Mouse (Mus musculus): Measurements from ENCODE around the gene Taar1. TPM values are rescaled to one million over a fixed set of nuclear protein-coding genes. Genes with fewer than 3 reads are reported as not detected.

The Taar1 gene
- not detected for total RNA-seq (2021)
- long read RNA-seq, experiment 1: 0 reads
- long read RNA-seq, experiment 2: 0 reads

GRCm38 (mm10) chr10:23920056-23920455, at the start of gene Taar1:
TSS of gene Taar1 (plus strand) at chr10:23920356.
- DNase-seq: no peak

GRCm38 (mm10) chr10:23880695-23881094, 39.5 kb upstream of the Taar1 start:
- peak; percentile 15 for DNase-seq

GRCm38 (mm10) chr10:23884910-23885309, 35.2 kb upstream of the Taar1 start:
- DNase-seq: no peak

- no peak for DNase-seq
These were observed 34.1 kb upstream of the Taar1 start for GRCm38 (mm10) chr10:23886060-23886459.

GRCm38 (mm10) chr10:23892987-23893386, 27.2 kb upstream of the Taar1 start:
- no peak for DNase-seq

- no peak for DNase-seq
These were observed 25.4 kb upstream of the Taar1 start, which contains the start of gene Vnn1 for GRCm38 (mm10) chr10:23894601-23895349. TSS of gene Vnn1 (plus strand) at chr10:23894688.

GRCm38 (mm10) chr10:23895376-23895775, 24.8 kb upstream of the Taar1 start:
- DNase-seq: no peak

- DNase-seq: no peak
These were observed 19.0 kb upstream of the Taar1 start for GRCm38 (mm10) chr10:23901119-23901518.

GRCm38 (mm10) chr10:23905661-23906060, 14.5 kb upstream of the Taar1 start:
- DNase-seq: no peak

GRCm38 (mm10) chr10:23922468-23922867, 2.3 kb downstream of the Taar1 start:
- no peak for DNase-seq

GRCm38 (mm10) chr10:23923941-23924340, 3.8 kb downstream of the Taar1 start:
- no peak for DNase-seq

- no peak for DNase-seq
These were observed 17.5 kb downstream of the Taar1 start for GRCm38 (mm10) chr10:23937613-23938012.

- DNase-seq: no peak
These were observed 18.2 kb downstream of the Taar1 start, which contains the start of gene Taar2 for GRCm38 (mm10) chr10:23938312-23938711. TSS of gene Taar2 (plus strand) at chr10:23938572.

- no peak for DNase-seq
These were observed 22.3 kb downstream of the Taar1 start for GRCm38 (mm10) chr10:23942465-23942864.

GRCm38 (mm10) chr10:23948026-23948425, 27.9 kb downstream of the Taar1 start:
- DNase-seq: no peak

- DNase-seq: no peak
These were observed 29.4 kb downstream of the Taar1 start, which contains the start of gene Taar3 for GRCm38 (mm10) chr10:23949508-23950005. TSS of gene Taar3 (plus strand) at chr10:23949558.

GRCm38 (mm10) chr10:23951714-23952113, 31.6 kb downstream of the Taar1 start:
- DNase-seq: no peak

- no peak for DNase-seq
These were observed 38.9 kb downstream of the Taar1 start for GRCm38 (mm10) chr10:23959071-23959470.

GRCm38 (mm10) chr10:23960444-23960915, 40.3 kb downstream of the Taar1 start, which contains the start of gene Taar4:
TSS of gene Taar4 (plus strand) at chr10:23960494.
- DNase-seq: no peak

- no peak for DNase-seq
These were observed 43.3 kb downstream of the Taar1 start for GRCm38 (mm10) chr10:23963444-23963843.

GRCm38 (mm10) chr10:23964921-23965610, 44.9 kb downstream of the Taar1 start:
- no peak for DNase-seq

- no peak for DNase-seq
These were observed 50.6 kb downstream of the Taar1 start, which contains the start of gene Taar5 for GRCm38 (mm10) chr10:23970656-23971165. TSS of gene Taar5 (plus strand) at chr10:23970706.
